Mouse (Mus musculus) spleen, adult 18-20 months (tissue): ENCODE results near the gene Fam19a5.

ENCODE experiments used
- DNase-seq, 2 experiments: peaks; one replicate each; pipeline ENCODE4 v3.0.0; 2022; ENCODE audit warnings: mixed read lengths in 2 of 2

The Fam19a5 gene

DNA sequence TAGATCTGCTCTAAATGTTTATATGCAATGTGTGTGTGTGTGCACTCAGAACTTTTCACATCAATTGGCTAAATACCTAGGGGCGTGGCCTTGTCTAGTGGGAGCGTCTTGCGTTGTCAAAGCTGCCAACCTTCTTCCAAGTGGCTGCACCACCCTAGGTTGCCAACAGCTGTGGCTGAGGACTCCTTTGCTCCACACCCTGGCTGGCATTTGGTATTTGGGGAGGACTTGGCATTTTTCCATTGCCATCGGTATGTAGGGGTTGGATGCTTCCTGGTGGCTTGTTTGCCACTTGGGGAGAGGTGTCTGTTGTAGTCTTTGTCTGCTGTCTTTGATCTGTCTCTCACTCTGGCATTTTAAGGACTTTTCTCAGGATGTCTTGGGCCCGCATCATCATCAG is 124.0 kb downstream of the Fam19a5 start:
- DNase-seq: no peak

- DNase-seq: no peak
These were observed 127.8 kb downstream of the Fam19a5 start for GRCm38 (mm10) chr15:87671929-87672328.

GRCm38 (mm10) chr15:87678711-87679110 is 134.6 kb downstream of the Fam19a5 start:
- DNase-seq: no peak

GRCm38 (mm10) chr15:87682410-87682809 is 138.3 kb downstream of the Fam19a5 start:
- DNase-seq: no peak

DNA sequence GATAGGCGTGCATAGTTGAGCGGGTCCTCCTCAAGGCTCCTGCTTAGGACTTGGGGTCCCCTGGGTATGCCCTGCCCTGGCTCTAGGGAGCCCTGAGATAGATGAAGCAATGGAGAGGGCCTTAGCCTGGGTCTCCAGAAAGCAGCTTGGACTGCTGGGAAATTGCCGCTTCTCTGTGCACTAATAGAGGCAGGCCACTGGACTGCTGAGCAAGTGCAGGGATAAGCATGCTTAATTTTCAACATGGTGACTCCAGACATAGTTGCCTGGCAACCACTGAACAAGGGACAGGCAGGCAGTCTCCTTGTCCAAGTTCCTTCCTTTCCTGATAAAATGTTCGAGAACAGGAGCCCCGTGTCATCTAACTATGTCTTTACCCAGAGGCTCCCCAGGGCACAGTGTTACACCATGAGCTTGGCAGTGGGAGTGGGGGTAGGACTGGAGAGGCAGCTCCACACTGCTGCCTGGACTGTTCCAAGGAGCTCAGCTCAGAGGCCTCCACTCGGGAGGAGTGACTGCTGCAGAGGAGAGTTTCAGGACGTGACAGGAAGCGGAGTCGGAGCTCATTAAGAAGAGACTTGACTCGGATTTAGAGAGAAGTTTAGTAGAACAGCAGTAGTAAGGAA is 142.4 kb downstream of the Fam19a5 start:
- no peak for DNase-seq

DNA sequence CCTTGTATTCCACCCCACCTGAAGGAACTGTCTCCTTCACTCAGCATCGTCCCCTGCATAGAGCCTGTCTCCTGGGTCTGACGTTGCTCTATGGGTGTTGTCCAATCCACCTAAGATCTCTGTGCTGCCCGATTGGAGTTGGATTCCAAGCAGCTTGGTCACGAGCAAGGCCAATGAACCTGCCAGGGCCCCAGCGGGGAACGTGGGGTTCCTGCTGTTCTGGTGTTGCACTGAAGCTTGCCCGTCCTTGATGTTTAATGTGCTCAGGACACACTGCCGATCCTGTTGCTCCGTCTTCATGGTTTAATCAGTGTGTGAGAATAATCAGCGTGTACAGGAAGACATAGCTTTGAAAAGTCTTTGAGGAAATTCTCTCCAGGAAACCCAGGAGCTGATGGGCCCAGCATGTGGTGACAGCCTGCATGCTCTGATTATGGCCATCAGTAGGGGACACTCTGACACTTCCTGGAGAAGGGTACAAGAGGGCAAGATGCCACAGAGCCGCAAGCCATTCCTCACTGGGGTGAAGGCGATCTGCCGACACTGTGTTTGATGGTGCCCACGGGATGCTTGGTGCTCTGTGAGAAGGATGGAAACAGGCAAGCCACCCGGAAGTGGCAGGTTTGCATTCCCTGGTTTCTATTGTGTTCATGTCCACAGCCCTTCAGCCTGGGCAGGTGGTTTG is 147.3 kb downstream of the Fam19a5 start:
- DNase-seq: no peak

DNA sequence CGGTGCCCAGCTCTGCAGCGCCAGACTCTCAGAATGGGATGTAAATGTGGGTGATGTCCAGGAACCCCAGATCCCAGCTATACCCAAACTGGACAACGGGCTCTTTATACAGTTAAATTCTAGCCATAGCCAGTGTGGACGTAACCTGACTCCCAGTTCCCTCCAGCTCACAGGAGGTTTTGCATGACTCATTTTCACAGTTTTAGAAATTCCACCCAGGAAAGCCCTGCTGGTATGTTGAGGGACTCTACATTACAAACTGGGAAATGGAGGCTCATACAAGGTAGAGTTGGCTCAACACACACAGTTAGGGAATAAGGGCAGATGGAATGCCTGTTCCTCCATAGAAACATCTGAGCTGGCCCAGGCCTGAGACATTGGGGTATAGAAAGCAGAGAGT is 147.9 kb downstream of the Fam19a5 start:
- DNase-seq: no peak

GRCm38 (mm10) chr15:87692394-87692793 is 148.3 kb downstream of the Fam19a5 start:
- no peak for DNase-seq

GRCm38 (mm10) chr15:87692865-87693513 is 148.9 kb downstream of the Fam19a5 start:
- DNase-seq: no peak

GRCm38 (mm10) chr15:87697433-87697996 is 153.4 kb downstream of the Fam19a5 start:
- DNase-seq: no peak

- no peak for DNase-seq
These were observed 154.6 kb downstream of the Fam19a5 start for GRCm38 (mm10) chr15:87698562-87699320.

- no peak for DNase-seq
These were observed 158.7 kb downstream of the Fam19a5 start for GRCm38 (mm10) chr15:87702821-87703220.

DNA sequence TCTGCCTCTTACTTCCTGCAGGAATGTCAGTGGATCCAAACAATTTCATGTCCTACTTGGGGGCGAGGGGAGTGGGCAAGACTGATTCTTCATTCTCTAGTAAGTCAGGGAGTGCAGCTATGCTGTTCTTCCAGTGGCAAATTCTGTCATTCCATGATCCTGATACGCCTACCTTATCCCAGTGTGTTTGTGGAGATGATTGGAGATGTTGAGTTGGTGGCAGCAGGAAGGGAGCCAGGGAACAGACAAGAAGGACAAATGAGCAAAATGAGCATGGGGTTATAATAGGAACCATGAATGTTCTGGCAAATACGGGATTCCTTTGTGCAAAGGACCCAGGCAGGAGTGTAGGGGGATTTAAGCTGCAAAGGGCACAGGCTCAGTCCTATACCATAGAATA is 159.2 kb downstream of the Fam19a5 start:
- no peak for DNase-seq

DNA sequence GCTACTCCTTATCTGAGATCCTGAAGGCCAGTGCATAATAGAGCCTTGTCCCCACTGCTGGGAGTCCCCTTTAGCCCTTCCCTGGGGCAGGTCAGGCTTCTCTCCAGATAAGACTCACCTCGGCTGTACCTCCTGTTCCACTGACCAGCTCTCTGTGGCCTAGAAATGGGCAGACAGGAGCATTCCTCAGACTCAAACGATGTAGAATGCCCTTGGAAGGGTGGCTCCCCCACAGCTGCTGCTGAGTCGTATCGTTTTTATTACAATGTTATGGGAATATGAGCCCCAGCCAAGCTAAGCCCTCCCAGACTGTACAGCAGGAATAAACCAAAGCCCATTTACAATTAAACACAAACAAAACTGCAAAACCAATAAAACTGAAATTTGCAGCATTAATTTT is 167.7 kb downstream of the Fam19a5 start:
- no peak for DNase-seq

DNA sequence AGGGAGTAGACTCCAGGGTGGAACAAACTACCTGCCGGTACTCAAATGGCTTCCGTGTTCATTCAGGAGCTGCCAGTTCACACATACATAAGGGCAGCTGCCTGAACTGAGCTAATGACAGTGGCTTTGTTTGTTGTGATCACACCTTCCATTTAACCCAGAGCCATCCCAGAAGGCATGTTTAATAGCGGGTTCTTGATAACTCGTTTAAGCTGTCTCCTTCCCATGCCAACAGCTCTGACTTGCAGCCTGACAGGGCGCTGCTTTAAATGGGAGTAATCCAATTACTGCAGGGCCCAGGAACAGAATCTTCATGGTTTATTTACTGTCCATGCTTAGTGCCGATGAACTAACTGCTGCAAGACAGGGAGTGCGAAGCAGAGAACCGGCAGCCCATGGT is 168.1 kb downstream of the Fam19a5 start:
- no peak for DNase-seq

GRCm38 (mm10) chr15:87715037-87715676 is 171.1 kb downstream of the Fam19a5 start:
- DNase-seq: no peak

DNA sequence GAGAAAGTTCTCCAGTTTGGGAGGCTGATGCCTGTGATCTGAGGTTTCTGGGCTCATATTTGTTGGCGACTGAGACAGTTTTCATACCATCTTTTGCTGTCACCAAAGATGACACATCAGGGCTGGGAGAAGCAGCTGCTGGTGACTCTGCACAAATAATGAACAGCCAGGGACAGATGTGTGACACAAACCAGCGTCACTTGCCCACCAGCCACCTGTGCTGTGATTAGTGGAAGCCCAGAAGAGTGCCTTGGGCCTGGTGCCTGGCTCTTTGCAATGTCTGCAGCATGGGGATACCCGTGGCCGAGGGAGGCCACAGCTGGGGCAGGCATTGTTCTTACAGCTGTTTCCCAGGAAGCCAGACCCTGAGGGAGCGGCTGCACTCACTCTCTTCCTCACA is 173.0 kb downstream of the Fam19a5 start:
- DNase-seq: no peak

GRCm38 (mm10) chr15:87723455-87723986 is 179.4 kb downstream of the Fam19a5 start:
- no peak for DNase-seq

DNA sequence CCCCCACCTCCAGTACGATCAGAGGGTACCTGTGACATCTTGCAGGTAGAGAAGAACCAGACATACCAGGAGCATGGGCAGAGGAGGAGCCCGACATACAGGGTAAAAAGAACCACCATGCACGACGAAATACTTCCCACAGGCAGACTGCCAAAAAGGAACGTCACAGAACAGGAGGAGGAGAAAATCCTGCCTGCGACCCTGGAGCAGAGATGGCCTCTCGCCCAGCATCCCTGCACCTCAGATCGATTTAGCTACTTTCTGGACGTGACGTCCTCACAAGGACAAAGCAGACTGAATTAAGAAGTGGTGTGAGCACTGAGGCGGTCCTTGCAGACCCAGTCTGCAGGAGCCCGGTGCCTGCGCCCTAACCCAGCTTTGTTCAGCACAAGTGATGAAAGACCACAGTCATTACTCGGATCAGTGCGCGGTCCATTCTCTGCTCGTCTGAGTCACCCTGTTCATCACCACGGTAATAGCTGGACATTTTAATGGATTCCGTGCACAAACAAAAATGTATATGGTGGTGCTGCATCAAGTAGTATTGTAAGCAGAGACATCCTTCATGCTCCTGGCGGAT is 182.6 kb downstream of the Fam19a5 start:
- no peak for DNase-seq

- no peak for DNase-seq
These were observed 192.2 kb downstream of the Fam19a5 start for GRCm38 (mm10) chr15:87736345-87736744.

- DNase-seq: no peak
These were observed 211.4 kb downstream of the Fam19a5 start for GRCm38 (mm10) chr15:87755482-87755881.

GRCm38 (mm10) chr15:87765876-87766275 is 221.8 kb downstream of the Fam19a5 start:
- no peak for DNase-seq
